Comparison of ENCODE assay signal across 9 mouse cellular contexts in the genomic region with DNA sequence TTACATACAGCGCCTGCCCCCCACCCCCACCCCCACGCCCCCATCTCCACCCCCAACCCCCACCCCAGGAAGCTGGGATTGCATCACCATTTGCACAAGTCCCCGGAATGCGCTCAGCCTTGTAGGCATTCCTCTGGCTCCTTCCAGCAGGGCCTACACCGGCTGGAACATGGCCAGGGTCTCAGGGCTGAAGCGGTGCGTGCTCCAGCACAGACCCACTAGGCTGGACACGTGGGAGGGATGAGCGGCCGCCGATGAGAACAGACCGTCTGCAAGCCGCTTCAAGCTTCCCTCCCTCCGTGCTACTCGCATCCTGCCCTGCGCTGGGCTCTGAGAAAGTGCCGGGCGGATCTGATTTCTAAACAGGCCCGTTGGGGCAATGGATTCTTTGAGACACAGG. TPM values are rescaled to one million over a fixed set of nuclear protein-coding genes. Genes with fewer than 3 reads are reported as not detected.
A peak's percentile ranks its signal among the peaks of the same experiment; 100 is the strongest.
DNase-seq lines count a peak whose midpoint lies in the region; ATAC-seq and TF ChIP-seq lines count a peak whose summit lies in the region.
"Had no signal": no experiment of that assay in that cellular context is flagged by ENCODE, and none has a peak within 500 bp of the region (broad histone marks: within the 10 kb centered on the region; RNA-seq: fewer than 3 reads in every experiment).

No protein-coding gene starts in this region.

- no peaks in the 10 kb centered on the region for H3K9me3 ChIP-seq in embryonic facial prominence, embryonic 13.5 days
- no peaks in the 10 kb centered on the region for H3K9me3 ChIP-seq in heart, embryonic 15.5 days (replicated peaks)
- H3K9me3 ChIP-seq in kidney, postnatal 0 days (replicated peaks; ENCODE audit: low read length): no peaks in the 10 kb centered on the region

- 0 out of 2 replicates have a peak, but pooled peaks cover 5% of the 10 kb centered on the region for H3K4me1 ChIP-seq in embryonic facial prominence, embryonic 13.5 days
- H3K4me1 ChIP-seq in heart, embryonic 15.5 days (replicated peaks): peaks cover 18% of the 10 kb centered on the region
- H3K4me1 ChIP-seq in kidney, postnatal 0 days (replicated peaks; ENCODE audit: insufficient read depth, low read length): 0 out of 2 replicates have a peak, but pooled peaks cover 2% of the 10 kb centered on the region

- peak overlapping the region; percentile 44; the same call in 1 of the 2 replicates for H3K27ac ChIP-seq in embryonic facial prominence, embryonic 13.5 days
- no peak overlapping the region for H3K27ac ChIP-seq in heart, embryonic 15.5 days
- no peak overlapping the region for H3K27ac ChIP-seq in kidney, postnatal 0 days

- WGBS in embryonic facial prominence, embryonic 13.5 days: under 1% methylated on average over 19 of the region's 19 CpGs
- WGBS in heart, embryonic 15.5 days: 2% methylated on average over 17 of the region's 19 CpGs
- 4% methylated on average over 18 of the region's 19 CpGs for WGBS in kidney, postnatal 0 days

- peak overlapping the region; percentile 64; the same call in 1 of the 2 replicates for H3K9ac ChIP-seq in embryonic facial prominence, embryonic 13.5 days
- no peak overlapping the region for H3K9ac ChIP-seq in heart, embryonic 15.5 days
- 0 out of 2 replicates have a peak overlapping the region, but pooled peaks have one; percentile 32 for H3K9ac ChIP-seq in kidney, postnatal 0 days (ENCODE audit: low read depth, low read length)

- intact Hi-C loops in left cerebral cortex, postnatal 14 days (cut with DNase I): no loop called here

- peaks cover 8% of the 10 kb centered on the region for H3K27me3 ChIP-seq in embryonic facial prominence, embryonic 13.5 days
- peaks cover 17% of the 10 kb centered on the region for H3K27me3 ChIP-seq in heart, embryonic 15.5 days
- H3K27me3 ChIP-seq in kidney, postnatal 0 days (ENCODE audit: insufficient read depth, low read length): no peaks in the 10 kb centered on the region

- DNase-seq in left cerebral cortex, postnatal 14 days (ENCODE audit: low spot score in 2 of 2): peak; percentile 28 to 33
- DNase-seq in left cerebral cortex, adult 8-10 months (ENCODE audit: low spot score in 2 of 2): no peak
- DNase-seq in kidney, postnatal 0 days (ENCODE audit: low spot score): peak; percentile 74
- peak; percentile 80 for DNase-seq in lung, postnatal 14 days
- DNase-seq in retina, postnatal 1 day: peak; percentile 75
- DNase-seq in spleen, postnatal 14 days (ENCODE audit: low spot score in 2 of 2): no peak

- TF ChIP-seq CTCF in kidney, postnatal 0 days (IDR thresholded peaks at IDR 0.05; ENCODE audit: low read depth): no peak

- peak overlapping the region; percentile 34 for H3K4me3 ChIP-seq in embryonic facial prominence, embryonic 13.5 days
- H3K4me3 ChIP-seq in heart, embryonic 15.5 days: peak overlapping the region; percentile 30
- H3K4me3 ChIP-seq in kidney, postnatal 0 days (replicated peaks; ENCODE audit: low read depth, low read length): no peak overlapping the region

- ATAC-seq in embryonic facial prominence, embryonic 13.5 days (ENCODE audit: insufficient number of reproducible peaks, insufficient read depth, low FRiP score, low TSS enrichment, low read depth): peak; percentile 65
- ATAC-seq in heart, embryonic 15.5 days (replicated peaks; ENCODE audit: insufficient number of reproducible peaks, insufficient read depth, low FRiP score, low read depth): peak; percentile 86
- ATAC-seq in kidney, postnatal 0 days (replicated peaks; ENCODE audit: low FRiP score, low read depth): peak; percentile 83

- H3K36me3 ChIP-seq in embryonic facial prominence, embryonic 13.5 days: no peaks in the 10 kb centered on the region
- H3K36me3 ChIP-seq in heart, embryonic 15.5 days: 0 out of 2 replicates have a peak, but pooled peaks cover under 1% of the 10 kb centered on the region
- no peaks in the 10 kb centered on the region for H3K36me3 ChIP-seq in kidney, postnatal 0 days (ENCODE audit: insufficient read depth, low read length)

- H3K4me2 ChIP-seq in embryonic facial prominence, embryonic 13.5 days: peak overlapping the region; percentile 60
- H3K4me2 ChIP-seq in heart, embryonic 15.5 days: peak overlapping the region; percentile 62
- peak overlapping the region; percentile 33; the same call in 1 of the 2 replicates for H3K4me2 ChIP-seq in kidney, postnatal 0 days (ENCODE audit: low read length)

RNA-seq across cellular contexts. Expression of a gene that starts 18.2 kb away (rescaled TPM):
- 1 to 10 TPM; 3.2 to 3.7 TPM for total RNA-seq in left cerebral cortex, postnatal 14 days (2021)
- 1 to 10 TPM; 3.8 to 4.6 (median 4.1) TPM for total RNA-seq in left cerebral cortex, adult 8-10 months (2022)
- polyA plus RNA-seq in embryonic facial prominence, embryonic 13.5 days (2015; fragmentation: Nextera tagmentation; extraction: Ambion mirVana): 8.3 and 9.3 TPM in 2 replicates
- 7.8 and 8.7 TPM in 2 replicates for polyA plus RNA-seq in heart, embryonic 15.5 days (2015; fragmentation: Nextera tagmentation; extraction: Ambion mirVana)
- 9.6 and 10.1 TPM in 2 replicates for polyA plus RNA-seq in kidney, postnatal 0 days (2015; fragmentation: Nextera tagmentation; extraction: Ambion mirVana)

RNA-seq across cellular contexts. Expression of a gene that starts 27.6 kb away (rescaled TPM):
- total RNA-seq in left cerebral cortex, postnatal 14 days (2021): not detected
- total RNA-seq in left cerebral cortex, adult 8-10 months (2022): not detected
- polyA plus RNA-seq in embryonic facial prominence, embryonic 13.5 days (2015; fragmentation: Nextera tagmentation; extraction: Ambion mirVana): 0.81 and 0.91 TPM in 2 replicates
- not detected in 2 replicates for polyA plus RNA-seq in heart, embryonic 15.5 days (2015; fragmentation: Nextera tagmentation; extraction: Ambion mirVana)
- polyA plus RNA-seq in kidney, postnatal 0 days (2015; fragmentation: Nextera tagmentation; extraction: Ambion mirVana): not detected in 2 replicates
- polyA plus RNA-seq: large intestine, adult 2 months had no signal

RNA-seq across cellular contexts. Expression of a gene that starts 42.3 kb away (rescaled TPM):
- not detected for total RNA-seq in left cerebral cortex, postnatal 14 days (2021)
- not detected for total RNA-seq in left cerebral cortex, adult 8-10 months (2022)
- 0.87 and 4.4 TPM in 2 replicates for polyA plus RNA-seq in embryonic facial prominence, embryonic 13.5 days (2015; fragmentation: Nextera tagmentation; extraction: Ambion mirVana)
- 1.1 and 3.5 TPM in 2 replicates for polyA plus RNA-seq in heart, embryonic 15.5 days (2015; fragmentation: Nextera tagmentation; extraction: Ambion mirVana)
- 0.11 and 0.15 TPM in 2 replicates for polyA plus RNA-seq in kidney, postnatal 0 days (2015; fragmentation: Nextera tagmentation; extraction: Ambion mirVana)

Comparison
In these comparisons a context has a peak if more than half of its experiments do, and no peak if none do; other contexts are left out.
1. DNase-seq: peak in left cerebral cortex, postnatal 14 days (2 of 2), kidney, postnatal 0 days (single experiment), lung, postnatal 14 days (single experiment) and retina, postnatal 1 day (single experiment); none in left cerebral cortex, adult 8-10 months (0 of 2) and spleen, postnatal 14 days (0 of 2).
2. Peak in every context shown above with its lines, with median percentiles within 50 percentile points of each other: ATAC-seq and H3K4me2 ChIP-seq.